Mouse (Mus musculus): ENCODE measurements at regions not wholly inside any gene's neighbourhood (a gene's known extent, or its start where the extent isn't known, plus 50 kb on each side); places are given as distances from the start of the nearest gene placed in this dataset.

- no peak overlapping the region for H3K4me3 ChIP-seq (replicated peaks)
- H3K36me3 ChIP-seq = no peaks in the 10 kb centered on the region
- no peak overlapping the region for H3K27ac ChIP-seq
- DNase-seq = no peak
- H3K4me2 ChIP-seq = no peak overlapping the region
- no peaks in the 10 kb centered on the region for H3K9me3 ChIP-seq (replicated peaks)
- ATAC-seq (ENCODE audit: low read depth) = no peak
- no peaks in the 10 kb centered on the region for H3K4me1 ChIP-seq (replicated peaks)
- peaks cover 10% of the 10 kb centered on the region; the same call in 1 of the 2 replicates for H3K27me3 ChIP-seq
- no peak overlapping the region for H3K9ac ChIP-seq
- 27% methylated on average over 7 of the region's 7 CpGs for WGBS (ENCODE audit: insufficient replicate concordance)
These were observed 95.5 kb upstream of the Irx3 start for GRCm38 (mm10) chr8:91897381-91897780.

DNA sequence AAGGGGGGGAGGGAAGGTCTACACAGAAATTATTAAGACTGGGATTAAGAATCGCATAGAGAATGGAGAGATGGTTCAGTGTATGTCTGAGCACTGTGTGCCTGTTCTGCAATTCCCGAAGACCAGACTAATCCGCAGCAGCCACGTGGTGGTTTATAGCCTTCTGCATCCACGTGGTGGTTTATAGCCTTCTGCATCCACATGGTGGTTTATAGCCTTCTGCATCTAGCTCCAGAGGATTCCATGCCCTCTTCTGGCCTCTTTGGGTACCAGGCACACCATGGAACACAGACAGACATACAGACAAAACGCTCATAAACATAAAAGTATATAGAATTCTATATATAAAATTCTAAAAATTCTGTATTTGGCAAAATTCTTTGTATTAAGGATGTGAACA is 94.1 kb upstream of the Irx3 start:
- ATAC-seq (ENCODE audit: low read depth) (no peak), DNase-seq (no peak)
- WGBS (ENCODE audit: insufficient replicate concordance) = 53% methylated on average over 6 of the region's 6 CpGs
- Histone ChIP-seq H3K4me1 (replicated peaks) (no peaks in the 10 kb centered on the region), H3K4me2 (no peak overlapping the region), H3K9ac (no peak overlapping the region), H3K36me3 (no peaks in the 10 kb centered on the region), H3K4me3 (replicated peaks) (no peak overlapping the region), H3K27ac (no peak overlapping the region), H3K27me3 (peaks cover 10% of the 10 kb centered on the region; the same call in 1 of the 2 replicates), H3K9me3 (replicated peaks) (no peaks in the 10 kb centered on the region)

DNA sequence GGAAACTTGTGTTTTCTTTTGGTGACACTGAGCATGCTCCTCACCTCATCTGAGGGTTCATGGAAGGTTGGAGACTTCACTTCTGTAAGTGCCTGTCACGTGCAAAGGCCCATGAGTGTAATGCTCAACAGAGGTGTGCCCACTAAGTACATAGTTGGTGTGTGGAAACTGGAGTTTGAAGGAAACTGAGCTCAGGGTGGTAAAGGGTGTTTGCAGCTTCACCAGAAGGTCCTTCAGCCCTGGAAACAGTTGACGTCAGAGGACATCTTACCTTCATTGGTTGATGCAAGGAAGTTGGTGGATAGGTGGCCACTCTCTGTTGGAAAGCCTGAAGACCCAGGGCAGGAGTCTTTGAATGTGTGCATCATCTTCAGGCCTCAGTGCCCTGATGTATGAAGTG is 83.0 kb upstream of the Irx3 start:
- H3K4me1 ChIP-seq (replicated peaks) = peaks cover 14% of the 10 kb centered on the region
- no peaks in the 10 kb centered on the region for H3K9me3 ChIP-seq (replicated peaks)
- H3K4me2 ChIP-seq = no peak overlapping the region
- no peaks in the 10 kb centered on the region for H3K27me3 ChIP-seq
- H3K9ac ChIP-seq = no peak overlapping the region
- WGBS (ENCODE audit: insufficient replicate concordance) = 70% methylated on average over 2 of the region's 2 CpGs
- no peaks in the 10 kb centered on the region for H3K36me3 ChIP-seq
- no peak overlapping the region for H3K4me3 ChIP-seq (replicated peaks)
- ATAC-seq (ENCODE audit: low read depth) (no peak), DNase-seq (no peak)
- H3K27ac ChIP-seq = no peak overlapping the region

DNA sequence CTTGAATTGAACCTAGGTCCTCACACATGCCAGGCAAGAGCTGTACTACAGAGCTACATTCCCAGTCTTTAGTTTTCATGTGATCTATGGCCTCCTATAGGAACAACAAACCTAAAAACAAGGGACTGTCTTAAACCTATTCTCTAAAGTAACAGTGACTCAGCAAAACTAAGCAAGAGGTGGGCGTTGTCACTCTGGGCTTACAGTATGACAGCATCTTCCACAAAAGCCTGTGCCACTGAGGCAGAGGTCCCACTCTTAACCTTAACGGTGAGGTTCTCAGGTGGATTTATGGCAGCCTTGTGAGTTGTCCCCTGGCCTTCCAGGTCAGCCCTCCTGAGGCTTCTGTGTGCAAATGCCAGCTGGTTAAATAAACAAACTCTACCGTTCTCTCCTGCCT is 82.5 kb upstream of the Irx3 start:
- Histone ChIP-seq H3K9ac (no peak overlapping the region), H3K27me3 (0 out of 2 replicates have a peak, but pooled peaks cover under 1% of the 10 kb centered on the region), H3K4me3 (replicated peaks) (no peak overlapping the region), H3K9me3 (replicated peaks) (no peaks in the 10 kb centered on the region), H3K36me3 (no peaks in the 10 kb centered on the region), H3K4me2 (no peak overlapping the region), H3K4me1 (replicated peaks) (peaks cover 14% of the 10 kb centered on the region), H3K27ac (no peak overlapping the region)
- ATAC-seq (ENCODE audit: low read depth) (peak; percentile 68; the same call in 1 of the 2 replicates), DNase-seq (peak; percentile 17)
- WGBS (ENCODE audit: insufficient replicate concordance) = 45% methylated on average over 3 of the region's 3 CpGs

- H3K4me1 ChIP-seq (replicated peaks) = peaks cover 14% of the 10 kb centered on the region
- WGBS (ENCODE audit: insufficient replicate concordance) = 63% methylated on average over 4 of the region's 4 CpGs
- H3K4me3 ChIP-seq (replicated peaks) = no peak overlapping the region
- ATAC-seq (ENCODE audit: low read depth) (no peak), DNase-seq (no peak)
- H3K9ac ChIP-seq = no peak overlapping the region
- H3K9me3 ChIP-seq (replicated peaks) = no peaks in the 10 kb centered on the region
- 0 out of 2 replicates have a peak, but pooled peaks cover 8% of the 10 kb centered on the region for H3K27me3 ChIP-seq
- H3K27ac ChIP-seq = no peak overlapping the region
- H3K4me2 ChIP-seq = no peak overlapping the region
- H3K36me3 ChIP-seq = no peaks in the 10 kb centered on the region
These were observed 81.1 kb upstream of the Irx3 start for GRCm38 (mm10) chr8:91883012-91883411.

GRCm38 (mm10) chr8:91878886-91879285 is 77.0 kb upstream of the Irx3 start:
- no peak overlapping the region for H3K27ac ChIP-seq
- H3K4me3 ChIP-seq (replicated peaks) = no peak overlapping the region
- H3K4me2 ChIP-seq = no peak overlapping the region
- no peaks in the 10 kb centered on the region for H3K9me3 ChIP-seq (replicated peaks)
- H3K9ac ChIP-seq = no peak overlapping the region
- peaks cover 9% of the 10 kb centered on the region for H3K4me1 ChIP-seq (replicated peaks)
- 61% methylated on average over 5 of the region's 5 CpGs for WGBS (ENCODE audit: insufficient replicate concordance)
- DNase-seq (no peak), ATAC-seq (ENCODE audit: low read depth) (no peak)
- H3K27me3 ChIP-seq = peaks cover 23% of the 10 kb centered on the region; the same call in 1 of the 2 replicates
- H3K36me3 ChIP-seq = no peaks in the 10 kb centered on the region

GRCm38 (mm10) chr8:91876161-91876560 is 74.3 kb upstream of the Irx3 start:
- 56% methylated on average over 15 of the region's 15 CpGs for WGBS (ENCODE audit: insufficient replicate concordance)
- Histone ChIP-seq H3K9ac (no peak overlapping the region), H3K4me2 (no peak overlapping the region), H3K4me1 (replicated peaks) (peaks cover 31% of the 10 kb centered on the region), H3K4me3 (replicated peaks) (no peak overlapping the region), H3K36me3 (no peaks in the 10 kb centered on the region), H3K9me3 (replicated peaks) (no peaks in the 10 kb centered on the region), H3K27me3 (peaks cover 23% of the 10 kb centered on the region; the same call in 1 of the 2 replicates), H3K27ac (no peak overlapping the region)
- no peak for ATAC-seq (ENCODE audit: low read depth)
- no peak for DNase-seq

DNA sequence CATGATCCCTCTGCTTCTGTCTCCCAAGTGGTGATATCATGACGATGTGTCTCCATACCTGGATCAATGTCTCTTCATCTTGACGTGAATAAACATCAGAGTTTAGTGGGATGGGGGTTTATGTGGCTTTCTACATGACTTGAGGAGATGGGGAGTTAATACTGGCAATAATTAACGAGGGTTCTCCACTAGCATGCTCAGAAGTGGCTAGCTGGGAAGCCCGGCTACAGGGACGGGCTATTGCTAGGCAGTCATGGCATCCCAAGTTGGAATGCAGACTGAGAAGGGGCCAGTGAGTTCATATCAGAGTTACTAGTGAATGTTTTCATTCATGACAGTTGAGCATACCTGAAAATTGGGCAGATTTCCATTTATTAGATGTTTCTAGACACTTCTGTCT is 71.4 kb upstream of the Irx3 start:
- 51% methylated on average over 5 of the region's 5 CpGs for WGBS (ENCODE audit: insufficient replicate concordance)
- H3K4me3 ChIP-seq (replicated peaks) = no peak overlapping the region
- no peaks in the 10 kb centered on the region for H3K36me3 ChIP-seq
- peaks cover 17% of the 10 kb centered on the region; the same call in 1 of the 2 replicates for H3K27me3 ChIP-seq
- peak overlapping the region; percentile 61 for H3K4me2 ChIP-seq
- ATAC-seq (ENCODE audit: low read depth) (no peak), DNase-seq (no peak)
- peak overlapping the region; percentile 81 for H3K27ac ChIP-seq
- 0 out of 2 replicates have a peak overlapping the region, but pooled peaks have one; percentile 55 for H3K9ac ChIP-seq
- no peaks in the 10 kb centered on the region for H3K9me3 ChIP-seq (replicated peaks)
- H3K4me1 ChIP-seq (replicated peaks) = peaks cover 33% of the 10 kb centered on the region

DNA sequence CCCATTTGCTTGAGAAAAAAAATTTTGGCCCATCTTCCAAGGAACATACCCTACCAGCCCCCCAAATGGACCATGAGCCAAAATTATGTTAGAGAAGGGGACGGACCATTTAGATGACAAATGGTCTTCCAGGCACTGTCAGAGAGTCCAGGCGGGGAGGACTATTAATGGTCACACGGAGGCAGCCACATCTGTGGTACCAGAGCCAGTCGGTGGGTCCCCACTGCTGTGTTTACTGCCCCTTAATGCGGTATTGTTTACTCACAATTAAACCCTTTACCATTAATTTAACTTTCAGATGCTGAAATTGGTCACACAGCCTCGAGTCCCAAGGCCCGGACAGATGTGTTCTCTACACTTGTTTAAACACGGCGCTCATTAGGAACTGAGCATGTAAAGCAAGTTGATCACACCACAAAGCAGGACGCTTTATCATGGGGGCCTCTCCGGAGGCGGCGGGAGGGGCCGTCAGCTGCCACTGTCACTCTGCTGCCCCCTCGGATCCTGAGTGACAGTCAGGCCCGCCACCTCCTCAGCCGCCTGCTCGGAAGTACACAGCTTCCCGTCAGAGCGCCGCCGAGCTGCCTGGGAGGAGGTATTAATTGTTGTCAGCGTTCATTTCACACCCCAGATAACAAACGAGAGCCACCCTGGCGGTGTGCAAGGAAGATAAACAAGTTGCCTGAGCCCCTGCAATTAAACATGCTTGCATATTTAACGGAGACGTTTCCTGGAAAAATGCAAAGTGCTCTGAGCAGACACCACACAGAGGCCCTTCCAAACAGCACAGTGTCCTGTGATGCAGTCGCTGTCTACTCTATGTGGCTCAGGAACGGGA is 70.6 kb upstream of the Irx3 start:
- Histone ChIP-seq H3K9ac (peak overlapping the region; percentile 55), H3K27me3 (peaks cover 11% of the 10 kb centered on the region; the same call in 1 of the 2 replicates), H3K9me3 (replicated peaks) (no peaks in the 10 kb centered on the region), H3K4me1 (replicated peaks) (peaks cover 33% of the 10 kb centered on the region), H3K27ac (peak overlapping the region; percentile 81), H3K4me2 (peak overlapping the region; percentile 61), H3K4me3 (replicated peaks) (peak overlapping the region; percentile 30; the same call in 1 of the 2 replicates), H3K36me3 (no peaks in the 10 kb centered on the region)
- DNase-seq = peak; percentile 77
- 11% methylated on average over 29 of the region's 29 CpGs for WGBS (ENCODE audit: insufficient replicate concordance)
- ATAC-seq (ENCODE audit: low read depth) = peak; percentile 95

DNA sequence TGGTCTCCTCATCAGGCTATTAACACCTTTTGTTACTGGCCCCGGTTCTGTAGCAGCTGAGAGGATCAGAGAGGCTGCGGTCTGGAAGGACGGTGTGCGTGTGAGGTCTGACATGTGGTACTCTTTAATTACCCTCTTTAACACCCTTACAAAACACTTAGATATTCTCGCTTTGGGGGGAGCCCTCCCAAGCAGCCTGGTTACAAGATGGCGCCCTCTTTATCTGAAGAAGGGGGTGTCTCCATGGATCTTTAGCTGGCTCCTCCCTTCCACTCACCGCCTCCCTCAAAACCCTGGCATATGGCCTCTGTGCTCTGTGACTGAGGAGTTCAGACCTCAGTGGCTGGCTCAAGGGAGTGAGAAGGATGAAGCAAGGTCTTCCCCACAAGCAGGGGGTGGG is 65.2 kb upstream of the Irx3 start:
- no peak overlapping the region for H3K4me3 ChIP-seq (replicated peaks)
- DNase-seq (no peak), ATAC-seq (ENCODE audit: low read depth) (no peak)
- H3K27me3 ChIP-seq = peaks cover 45% of the 10 kb centered on the region
- no peak overlapping the region for H3K4me2 ChIP-seq
- no peaks in the 10 kb centered on the region for H3K9me3 ChIP-seq (replicated peaks)
- H3K9ac ChIP-seq = no peak overlapping the region
- no peak overlapping the region for H3K27ac ChIP-seq
- H3K36me3 ChIP-seq = no peaks in the 10 kb centered on the region
- H3K4me1 ChIP-seq (replicated peaks) = peaks cover 17% of the 10 kb centered on the region
- 25% methylated on average over 7 of the region's 7 CpGs for WGBS (ENCODE audit: insufficient replicate concordance)

DNA sequence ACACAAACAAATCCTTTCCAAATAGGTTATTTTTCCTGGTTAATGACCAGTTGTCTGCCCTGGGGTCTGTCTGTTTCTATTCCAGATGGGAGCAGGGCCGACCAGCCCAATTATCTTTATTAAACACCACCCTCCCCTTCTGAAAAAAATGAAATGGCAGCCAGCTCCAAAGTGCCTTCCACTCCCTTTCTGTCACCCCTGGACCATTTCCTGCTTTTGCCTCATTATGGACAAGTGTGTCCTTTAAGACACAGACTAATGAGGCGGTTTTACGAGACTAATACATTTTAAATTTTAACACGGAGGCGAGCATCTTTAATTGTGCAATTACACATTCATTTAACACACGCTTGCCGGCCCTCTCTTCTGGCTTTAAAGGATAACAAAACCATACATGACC is 64.2 kb upstream of the Irx3 start:
- H3K27me3 ChIP-seq = peaks cover 50% of the 10 kb centered on the region
- H3K4me3 ChIP-seq (replicated peaks) = no peak overlapping the region
- H3K9me3 ChIP-seq (replicated peaks) = no peaks in the 10 kb centered on the region
- H3K36me3 ChIP-seq = no peaks in the 10 kb centered on the region
- H3K4me1 ChIP-seq (replicated peaks) = peaks cover 8% of the 10 kb centered on the region
- H3K9ac ChIP-seq = no peak overlapping the region
- ATAC-seq (ENCODE audit: low read depth) (no peak), DNase-seq (no peak)
- no peak overlapping the region for H3K27ac ChIP-seq
- WGBS (ENCODE audit: insufficient replicate concordance) = 67% methylated on average over 7 of the region's 7 CpGs
- no peak overlapping the region for H3K4me2 ChIP-seq

- peaks cover 6% of the 10 kb centered on the region for H3K4me1 ChIP-seq (replicated peaks)
- H3K27me3 ChIP-seq = peaks cover 57% of the 10 kb centered on the region
- no peak overlapping the region for H3K27ac ChIP-seq
- WGBS (ENCODE audit: insufficient replicate concordance) = 21% methylated on average over 10 of the region's 10 CpGs
- ATAC-seq (ENCODE audit: low read depth) (no peak), DNase-seq (no peak)
- H3K4me3 ChIP-seq (replicated peaks) = no peak overlapping the region
- no peak overlapping the region for H3K4me2 ChIP-seq
- no peak overlapping the region for H3K9ac ChIP-seq
- H3K9me3 ChIP-seq (replicated peaks) = no peaks in the 10 kb centered on the region
- no peaks in the 10 kb centered on the region for H3K36me3 ChIP-seq
These were observed 63.5 kb upstream of the Irx3 start for GRCm38 (mm10) chr8:91865361-91865760.
